Mouse (Mus musculus): ENCODE results near the gene Lias. TPM values are rescaled to one million over a fixed set of nuclear protein-coding genes. Genes with fewer than 3 reads are reported as not detected.
A peak's percentile ranks its signal among the peaks of the same experiment; 100 is the strongest.

Gene Lias
- total RNA-seq, 2 experiments from 2014 or later, result 20.7 to 38.0 TPM

DNA sequence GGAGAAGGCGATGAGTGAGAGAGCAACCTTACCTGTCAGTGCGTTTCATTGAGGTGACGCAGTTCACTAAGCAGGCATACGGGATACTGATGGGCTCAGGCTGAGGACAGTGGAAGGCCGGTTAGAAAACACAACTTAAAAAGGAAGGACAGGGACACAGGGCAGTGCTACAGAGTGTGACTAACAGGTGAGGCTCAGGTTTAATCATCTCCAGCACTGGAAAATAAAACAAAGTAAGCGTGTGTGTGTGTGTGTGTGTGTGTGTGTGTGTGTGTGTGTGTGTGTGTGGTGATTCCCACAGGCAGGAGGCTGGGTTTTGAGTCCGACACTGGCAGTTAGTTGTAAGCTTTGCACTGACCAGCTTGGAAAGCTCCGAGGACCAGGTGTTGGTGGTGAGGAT, 31.5 kb downstream of the Lias start:
- no peak for ATAC-seq (replicated peaks; ENCODE audit: low FRiP score, poor library complexity, severe bottlenecking)

DNA sequence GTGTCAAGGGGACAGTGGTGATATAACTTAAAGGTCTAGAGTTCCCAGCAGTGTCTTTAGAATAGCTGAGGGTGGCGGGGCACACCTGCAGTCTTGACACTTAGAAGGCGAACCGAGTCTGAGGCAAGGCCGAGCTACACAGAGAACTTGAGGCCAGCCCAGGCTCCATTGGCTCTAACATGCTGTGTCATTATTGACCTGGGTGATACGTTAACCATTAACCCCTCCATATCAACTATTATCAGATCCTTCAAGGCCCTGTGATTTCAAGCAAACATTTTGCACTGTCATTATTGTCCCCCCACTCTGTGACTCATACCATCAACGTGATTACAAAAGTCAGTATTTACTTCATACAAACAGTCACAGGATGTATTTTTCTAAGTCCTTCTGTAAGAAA, 32.9 kb downstream of the Lias start:
- ATAC-seq (replicated peaks; ENCODE audit: low FRiP score, poor library complexity, severe bottlenecking), result no peak

DNA sequence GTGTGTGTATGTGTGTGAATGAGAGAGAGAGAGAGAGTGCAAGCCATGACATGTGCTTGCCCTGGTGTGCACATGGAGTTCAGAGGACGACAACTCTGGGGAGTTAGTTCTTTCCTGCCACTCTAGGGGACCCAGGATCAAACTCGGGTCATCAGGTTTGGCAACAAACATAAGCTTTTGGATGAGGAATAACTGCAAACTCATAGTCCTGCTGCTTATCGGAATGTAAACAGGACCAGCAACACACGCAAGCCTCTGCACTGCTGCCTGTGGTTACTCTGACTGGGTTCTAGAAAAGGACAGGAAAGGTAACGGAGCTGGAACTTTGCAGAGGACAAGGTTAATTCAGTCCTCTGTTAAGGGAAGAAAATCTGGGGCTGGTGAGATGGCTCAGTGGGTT, 34.0 kb downstream of the Lias start:
- ATAC-seq (replicated peaks; ENCODE audit: low FRiP score, poor library complexity, severe bottlenecking), result no peak

DNA sequence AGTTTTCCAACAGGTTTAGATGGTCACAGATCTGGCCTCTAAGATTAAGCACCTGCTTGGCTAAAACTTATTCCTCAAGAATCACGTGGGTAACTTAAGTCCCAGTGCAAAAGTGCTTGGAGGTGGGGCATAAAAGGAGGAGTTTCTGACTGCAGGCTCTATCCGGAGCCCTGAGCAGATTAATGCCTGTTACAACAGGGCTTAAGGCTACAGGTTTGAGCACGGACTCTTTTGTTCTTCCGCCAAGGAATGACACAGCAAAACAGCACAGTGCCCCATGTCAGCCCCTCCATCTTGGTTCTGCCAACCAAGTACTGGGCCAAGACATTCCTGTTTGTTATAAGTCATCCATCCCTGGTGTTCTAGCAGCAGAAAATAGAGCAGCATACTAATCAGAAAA, 37.0 kb downstream of the Lias start:
- ATAC-seq (replicated peaks; ENCODE audit: low FRiP score, poor library complexity, severe bottlenecking), result no peak

DNA sequence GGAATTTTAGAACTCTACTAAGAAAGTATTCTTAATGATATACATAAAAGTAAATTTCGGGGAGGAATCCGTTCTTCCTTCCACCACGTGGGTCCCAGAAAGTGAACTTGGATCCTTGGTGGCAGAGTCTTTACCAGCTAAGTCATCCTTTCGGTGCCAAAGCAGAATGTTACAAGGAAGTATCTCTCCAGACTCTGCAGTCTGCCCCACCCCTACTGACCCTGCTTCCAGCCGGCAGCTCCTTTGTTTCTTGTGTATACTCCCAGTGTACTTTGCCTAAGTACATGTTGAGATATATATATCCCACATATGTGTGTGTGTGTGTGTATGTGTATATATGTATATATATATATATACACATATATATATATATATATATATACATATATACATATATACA, 38.1 kb downstream of the Lias start:
- ATAC-seq (replicated peaks; ENCODE audit: low FRiP score, poor library complexity, severe bottlenecking), result no peak

DNA sequence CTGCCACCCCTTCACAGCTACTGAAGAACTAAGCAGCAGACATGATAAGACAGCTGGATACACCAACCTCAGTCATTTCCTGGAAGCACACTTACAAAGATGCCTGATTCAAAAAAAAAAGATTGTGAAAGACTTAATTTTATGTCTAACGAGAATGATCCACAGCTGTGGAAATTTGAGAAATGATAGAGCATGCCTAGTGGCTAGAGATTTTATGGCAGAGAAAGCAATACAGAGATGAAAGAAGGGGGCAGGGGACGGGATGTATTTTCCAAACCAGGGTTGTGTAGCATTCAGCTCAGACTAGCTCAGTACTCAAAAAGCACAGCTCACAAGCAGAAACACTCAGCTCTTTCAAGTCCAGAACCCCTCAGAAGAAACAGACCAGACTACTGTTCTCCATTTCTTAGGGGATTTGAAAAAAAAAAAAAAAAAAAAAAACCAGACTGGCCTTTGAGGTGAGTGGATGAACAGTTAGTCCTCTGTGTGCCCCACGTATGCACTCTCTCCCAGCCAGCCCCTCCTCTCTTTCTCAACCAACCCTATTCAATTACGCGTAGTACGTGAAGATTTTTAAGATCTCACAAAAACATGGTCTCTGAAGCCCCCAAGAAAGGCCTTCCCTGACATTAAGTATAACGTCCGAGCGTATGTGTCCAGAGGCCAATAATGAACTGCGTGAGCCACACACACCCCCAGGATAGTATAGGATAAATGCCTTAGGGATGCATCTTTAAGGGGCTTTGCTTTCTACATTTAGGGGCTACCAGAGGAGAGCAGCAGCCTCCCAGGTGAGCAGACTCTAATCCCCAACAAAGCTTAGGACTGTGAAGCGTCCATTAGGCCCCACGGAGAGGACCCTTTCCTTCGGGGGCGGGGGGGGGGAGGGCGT, 43.4 kb downstream of the Lias start:
- ATAC-seq (replicated peaks; ENCODE audit: low FRiP score, poor library complexity, severe bottlenecking), result no peak

DNA sequence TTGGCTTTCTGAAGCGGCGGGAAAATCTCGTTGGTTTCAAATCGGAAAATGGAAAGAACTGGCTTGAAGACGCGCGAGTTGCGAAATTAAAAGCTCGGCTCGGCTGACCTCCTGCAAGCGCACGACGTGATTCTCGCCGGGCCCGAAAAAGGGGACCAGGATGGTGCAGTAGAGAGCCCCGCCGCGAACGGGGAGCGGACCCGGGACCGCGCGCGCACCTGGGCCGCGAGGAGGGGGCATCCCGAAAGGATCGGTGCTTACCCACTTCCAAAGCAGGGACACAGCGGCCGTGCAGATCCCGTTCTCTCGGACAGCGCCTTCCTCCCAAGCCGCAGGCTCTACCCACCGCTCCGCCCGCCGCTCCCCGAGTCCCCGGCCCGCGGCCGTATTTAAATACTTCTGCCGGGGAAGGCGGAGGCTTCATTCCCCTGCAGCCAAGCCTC, 44.1 kb downstream of the Lias start:
- no peak; the same call in 1 of the 2 replicates for ATAC-seq (replicated peaks; ENCODE audit: low FRiP score, poor library complexity, severe bottlenecking)

DNA sequence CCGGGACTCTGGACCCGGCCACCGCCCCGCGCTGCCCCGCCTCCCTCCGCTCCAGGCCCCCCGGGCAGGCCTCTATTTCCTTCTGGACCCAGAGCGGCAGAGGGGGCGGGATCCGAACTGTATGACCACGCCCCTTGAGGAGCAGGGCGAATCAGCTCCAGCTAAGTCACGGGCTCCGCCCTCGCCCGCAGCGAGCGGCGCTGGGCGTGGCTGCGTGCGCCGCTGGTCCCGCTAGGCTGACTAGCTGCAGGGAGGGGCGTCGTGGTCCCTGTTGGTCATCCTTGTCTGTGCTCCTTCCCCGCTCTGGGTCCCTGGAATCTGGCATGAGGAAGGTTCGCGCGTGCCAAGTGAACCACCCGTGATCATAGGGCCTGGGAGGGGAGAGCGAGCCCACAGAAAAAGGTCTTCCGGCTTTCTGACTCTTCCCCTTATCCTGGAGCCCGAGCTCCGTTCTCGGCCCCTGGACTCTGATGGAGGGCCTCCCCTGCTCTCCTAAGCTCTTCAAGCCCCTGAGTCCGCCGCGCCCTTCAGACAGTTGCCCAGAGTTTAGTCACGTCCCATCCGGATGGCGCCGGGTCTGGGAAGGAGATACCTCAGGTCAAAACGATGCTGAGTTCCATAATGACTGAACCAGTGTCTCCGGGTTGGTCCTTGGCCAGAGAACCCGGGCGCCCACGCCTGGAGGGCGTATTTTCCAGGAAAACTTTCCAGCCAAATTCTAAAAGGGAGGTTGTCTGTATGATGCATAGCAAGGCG, 44.7 kb downstream of the Lias start, which contains the start of gene Ugdh:
Ugdh (minus strand) TSS at position 144 of the 756 bp plus-strand sequence.
- ATAC-seq (replicated peaks; ENCODE audit: low FRiP score, poor library complexity, severe bottlenecking), result peak; percentile 98

DNA sequence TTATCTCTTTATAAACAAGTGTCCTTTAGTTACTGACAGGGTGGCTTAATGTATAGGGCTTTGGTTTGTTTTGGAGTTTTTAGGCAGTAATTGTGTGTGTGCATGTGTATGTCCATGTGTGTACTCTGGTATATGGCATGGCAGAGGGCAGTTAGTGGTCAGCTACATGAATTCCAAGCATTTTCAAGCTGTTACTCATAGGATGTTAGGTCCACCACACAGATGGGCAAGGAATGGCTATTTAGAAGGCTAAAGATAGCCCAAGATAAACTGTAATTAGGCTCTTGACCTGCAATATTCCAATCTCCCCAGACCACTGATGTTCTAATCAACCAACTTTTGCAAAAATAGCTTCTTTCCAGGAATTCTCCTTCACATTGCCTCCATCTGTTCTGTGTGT, 46.7 kb downstream of the Lias start:
- ATAC-seq (replicated peaks; ENCODE audit: low FRiP score, poor library complexity, severe bottlenecking), result no peak

DNA sequence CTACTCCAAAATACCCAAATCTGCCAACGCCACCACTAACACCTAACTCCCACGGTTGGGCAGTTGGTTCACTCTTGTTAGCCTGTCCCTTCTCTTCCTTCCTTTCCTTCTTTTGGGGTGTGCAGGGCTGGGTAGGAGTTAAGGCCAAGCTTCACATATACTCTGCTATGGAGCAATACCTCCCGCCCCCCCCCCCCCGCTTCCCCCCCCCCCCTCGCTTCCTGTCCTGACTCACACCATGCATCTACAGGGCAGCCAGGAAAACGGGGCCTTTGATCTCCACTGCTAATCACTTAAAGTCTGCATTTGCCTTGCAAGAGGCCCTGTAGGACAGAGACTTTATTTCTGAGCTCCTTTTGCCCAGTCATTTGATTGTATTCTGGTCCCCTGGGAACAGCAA, 53.7 kb downstream of the Lias start:
- ATAC-seq (replicated peaks; ENCODE audit: low FRiP score, poor library complexity, severe bottlenecking), result no peak

DNA sequence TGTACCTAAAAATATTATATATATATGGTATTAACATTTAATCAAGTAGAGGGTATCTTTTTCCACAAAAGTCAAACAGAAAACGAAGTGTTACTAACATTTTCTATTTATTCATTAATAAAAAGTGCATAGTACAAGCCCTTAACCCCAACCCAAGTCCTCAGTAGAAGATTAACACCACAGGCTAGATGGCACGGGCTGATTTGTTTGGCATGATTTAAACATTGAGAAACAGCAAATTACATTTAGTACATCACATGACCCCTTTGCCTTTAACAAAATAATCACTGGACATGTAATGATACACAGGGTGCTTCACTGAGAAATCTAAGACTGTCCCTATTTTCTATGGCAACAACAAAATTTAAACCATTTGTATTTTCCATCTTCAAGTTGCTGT, 55.5 kb downstream of the Lias start:
- no peak for ATAC-seq (replicated peaks; ENCODE audit: low FRiP score, poor library complexity, severe bottlenecking)

DNA sequence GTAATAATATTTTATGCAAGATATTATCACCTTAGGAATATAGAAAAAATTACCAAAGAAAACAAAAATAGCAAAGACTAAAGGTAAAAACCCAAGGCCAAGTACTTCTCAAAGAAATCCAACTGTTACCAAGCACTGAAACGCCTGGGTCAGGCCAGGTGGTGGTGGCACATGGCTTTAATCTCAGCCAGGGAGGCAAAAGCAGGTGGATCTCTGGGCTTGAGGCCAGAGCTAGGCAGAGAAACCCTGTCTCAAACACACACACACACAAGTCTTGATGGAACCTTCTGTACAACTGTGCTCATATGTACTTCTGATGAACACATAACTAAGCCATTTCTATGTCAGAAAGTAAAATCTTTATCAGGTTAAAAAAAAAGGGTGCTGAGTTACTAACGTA, 56.5 kb downstream of the Lias start:
- no peak for ATAC-seq (replicated peaks; ENCODE audit: low FRiP score, poor library complexity, severe bottlenecking)

DNA sequence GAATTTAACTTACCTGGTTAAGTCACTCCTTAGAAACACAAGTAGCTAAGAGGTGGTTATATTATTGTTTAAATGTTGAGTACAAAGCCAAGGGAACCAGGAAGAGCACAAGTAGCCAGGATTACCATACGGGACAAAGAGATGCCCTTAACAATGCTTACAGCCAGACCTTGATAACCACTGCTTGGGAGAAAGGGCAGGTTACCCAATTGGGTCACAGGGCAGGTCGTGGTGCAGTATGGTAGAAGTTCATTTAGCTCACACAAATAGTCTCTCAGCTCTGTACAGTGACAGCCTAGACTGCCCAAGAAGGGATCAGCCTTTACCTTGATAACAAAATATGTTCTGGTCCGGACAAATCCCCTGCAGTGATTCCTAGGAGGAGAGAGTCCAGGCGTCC, 57.6 kb downstream of the Lias start:
- no peak for ATAC-seq (replicated peaks; ENCODE audit: low FRiP score, poor library complexity, severe bottlenecking)

DNA sequence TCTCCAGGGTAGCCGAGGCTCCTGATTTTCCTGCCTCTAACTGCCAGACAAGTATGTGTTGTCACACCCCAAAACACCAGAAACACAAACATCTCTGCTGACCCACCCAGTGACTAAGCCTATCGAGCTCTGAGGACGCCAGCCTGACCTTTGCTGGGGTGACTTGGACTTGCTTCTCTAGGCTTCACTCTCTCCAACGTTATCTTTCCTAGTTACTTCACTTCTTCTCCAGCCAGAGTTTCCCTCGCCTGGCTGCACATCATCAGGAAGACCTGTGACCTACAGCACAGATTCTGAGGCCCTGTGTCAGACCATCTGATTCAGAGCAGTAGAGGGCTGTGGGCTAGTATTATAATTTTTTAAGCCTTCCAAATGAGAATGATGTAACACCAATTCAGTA, 63.5 kb downstream of the Lias start:
- no peak for ATAC-seq (replicated peaks; ENCODE audit: low FRiP score, poor library complexity, severe bottlenecking)

DNA sequence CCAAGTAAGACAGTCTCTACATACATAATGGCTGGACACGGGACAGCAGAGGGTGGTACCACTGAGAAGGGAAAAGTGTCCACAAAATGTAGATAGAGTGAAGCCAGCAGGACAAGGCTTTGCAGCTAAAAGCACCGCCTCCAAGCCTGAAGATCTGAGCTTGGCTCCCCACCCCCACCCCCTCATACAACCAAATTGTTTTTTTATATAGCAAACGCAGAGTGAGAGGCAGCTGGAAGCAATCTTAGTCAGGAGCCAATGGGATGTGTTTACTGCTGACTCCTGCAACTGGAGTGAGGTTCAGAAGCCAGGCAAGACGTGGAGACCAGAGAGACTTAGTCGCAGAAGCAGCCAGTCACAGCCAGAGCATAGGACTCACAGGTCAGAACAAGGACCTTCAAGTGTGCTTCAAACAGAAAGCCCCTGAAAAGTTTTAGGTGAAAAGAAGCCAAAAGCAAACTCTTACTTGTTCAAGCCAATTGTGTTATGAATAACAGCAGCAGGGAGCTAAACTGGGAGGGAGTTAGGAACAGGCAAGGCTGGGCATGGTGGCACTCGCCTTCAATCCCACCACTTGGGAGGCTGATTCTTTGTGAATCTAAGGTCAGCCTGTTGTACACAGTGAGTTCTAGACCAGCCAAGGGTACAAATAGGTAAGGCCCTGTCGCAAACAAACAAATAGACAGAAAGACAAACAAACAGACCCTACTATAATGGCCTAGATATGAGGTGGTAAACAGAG, 66.0 kb downstream of the Lias start:
- no peak for ATAC-seq (replicated peaks; ENCODE audit: low FRiP score, poor library complexity, severe bottlenecking)

DNA sequence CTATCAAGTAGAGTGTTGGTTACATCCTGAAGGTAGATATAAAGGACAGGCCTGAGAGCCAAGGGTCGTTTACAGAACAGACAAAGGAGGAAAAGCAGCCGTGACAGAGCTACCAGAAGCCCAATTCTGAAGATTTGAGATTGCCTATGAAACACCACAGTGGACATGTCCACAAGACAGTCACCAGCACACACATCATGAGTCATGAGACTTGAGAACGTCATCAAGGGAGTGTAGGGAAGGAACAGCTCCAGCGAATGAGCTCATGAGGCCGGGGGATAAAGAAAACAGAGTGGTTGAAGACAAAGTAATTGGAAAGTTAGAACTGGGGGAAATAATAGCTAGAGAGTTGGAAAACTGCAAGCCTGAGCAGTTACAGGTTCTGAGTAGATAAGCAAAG, 66.5 kb downstream of the Lias start:
- no peak for ATAC-seq (replicated peaks; ENCODE audit: low FRiP score, poor library complexity, severe bottlenecking)

DNA sequence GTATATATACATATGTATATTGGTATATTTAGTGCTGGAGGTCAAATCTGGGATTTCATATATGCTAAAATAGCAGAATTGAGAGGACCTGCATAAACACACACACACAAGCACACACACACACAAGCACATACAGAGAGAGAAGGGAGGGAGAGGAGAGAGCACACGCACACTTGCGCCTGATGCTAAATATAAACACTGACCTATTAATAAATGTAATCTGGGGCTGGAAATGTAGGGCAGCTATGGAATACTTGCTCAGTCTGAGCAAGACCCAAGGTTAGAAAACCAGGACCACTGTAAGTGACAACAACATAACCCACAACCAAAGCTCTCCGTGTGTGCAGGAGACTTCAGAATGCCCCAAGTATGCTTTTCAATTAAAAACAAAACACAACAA, 68.2 kb downstream of the Lias start:
- no peak for ATAC-seq (replicated peaks; ENCODE audit: low FRiP score, poor library complexity, severe bottlenecking)

Measured in erythroblast, adult 5-6 weeks (primary cell).